Mouse (Mus musculus) cortical plate, adult 2 months (tissue): Measurements from ENCODE around the gene Crlf3.

ENCODE experiments used
- CTCF ChIP-seq: fragments of 200-500 bp; IDR thresholded peaks from 2 replicates; pipeline ENCODE4 v1.5.1; 2011; ENCODE audit warnings: mild to moderate bottlenecking, control low read depth, low read length; ENCODE audit not compliant: insufficient read depth; ENCODE audit errors: extremely low read depth
- POLR2A ChIP-seq: fragments of 200-500 bp; IDR thresholded peaks from 2 replicates; pipeline ENCODE4 v1.6.1; 2011; ENCODE audit warnings: mild to moderate bottlenecking, low read length, control low read depth; ENCODE audit not compliant: insufficient read depth; ENCODE audit errors: extremely low read depth

DNA sequence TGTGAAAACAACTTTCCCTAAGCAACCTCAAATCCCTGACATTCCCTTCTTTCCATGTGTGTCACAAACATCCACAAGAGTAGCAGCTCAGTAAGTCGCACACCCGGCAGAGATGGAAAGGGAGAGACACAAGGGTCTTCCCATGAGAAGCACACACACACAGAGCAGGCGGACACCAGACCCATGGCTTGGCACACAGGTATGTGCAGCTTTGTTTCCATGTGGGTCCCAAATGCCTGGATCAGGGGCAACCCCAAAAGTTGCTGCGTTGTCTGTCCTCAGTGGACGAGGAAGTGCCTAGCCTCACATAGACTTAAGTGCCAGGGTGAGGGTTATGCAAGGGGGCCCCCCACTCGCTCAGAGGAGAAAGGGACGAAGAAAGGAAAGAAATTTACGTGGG lies 43.3 kb downstream of the Crlf3 start:
- TF ChIP-seq POLR2A (no peak), CTCF (no peak)
